Mouse (Mus musculus): ENCODE measurements around the gene Adat1. TPM values are rescaled to one million over a fixed set of nuclear protein-coding genes. Genes with fewer than 3 reads are reported as not detected.

The Adat1 gene
- polyA plus RNA-seq, 1 experiment from 2014 or later, result 7.5 TPM

DNA sequence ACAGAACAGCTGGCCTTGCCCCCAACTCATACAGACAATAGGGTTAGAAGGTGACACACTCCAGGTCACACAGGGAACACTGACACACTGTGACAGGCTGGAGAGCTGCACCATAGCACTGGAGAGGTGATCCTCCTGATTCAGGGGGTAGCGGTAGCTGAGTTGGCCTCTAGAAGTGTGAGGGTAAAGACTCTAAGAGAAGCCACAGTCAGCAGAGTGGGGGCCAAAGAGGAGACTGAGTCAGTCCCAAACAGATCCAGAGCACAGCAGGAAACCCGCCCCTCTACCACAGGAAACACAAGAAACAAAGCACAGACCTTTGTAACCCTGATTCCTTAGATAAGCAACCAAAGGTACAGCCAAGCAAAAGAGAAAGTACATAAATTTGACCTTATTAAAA lies 15.8 kb downstream of the Adat1 start:
- 79% methylated on average over 2 of the region's 2 CpGs for WGBS
- no peak overlapping the region for H3K9ac ChIP-seq (ENCODE audit: low read length)
- H3K36me3 ChIP-seq (ENCODE audit: control insufficient read depth, insufficient read depth, low read length), result peaks cover 23% of the 10 kb centered on the region
- no peak overlapping the region for H3K4me3 ChIP-seq (ENCODE audit: low read length)
- no peaks in the 10 kb centered on the region for H3K27me3 ChIP-seq (ENCODE audit: control insufficient read depth, insufficient read depth, low read depth, low read length)
- no peak overlapping the region for H3K27ac ChIP-seq (ENCODE audit: low read length)
- H3K4me1 ChIP-seq (replicated peaks; ENCODE audit: control insufficient read depth, insufficient read depth, low read length), result no peaks in the 10 kb centered on the region
- H3K9me3 ChIP-seq (ENCODE audit: control insufficient read depth, low read length), result no peaks in the 10 kb centered on the region
- ATAC-seq (ENCODE audit: low read depth), result no peak
- no peak overlapping the region for H3K4me2 ChIP-seq (ENCODE audit: low read depth, low read length)

DNA sequence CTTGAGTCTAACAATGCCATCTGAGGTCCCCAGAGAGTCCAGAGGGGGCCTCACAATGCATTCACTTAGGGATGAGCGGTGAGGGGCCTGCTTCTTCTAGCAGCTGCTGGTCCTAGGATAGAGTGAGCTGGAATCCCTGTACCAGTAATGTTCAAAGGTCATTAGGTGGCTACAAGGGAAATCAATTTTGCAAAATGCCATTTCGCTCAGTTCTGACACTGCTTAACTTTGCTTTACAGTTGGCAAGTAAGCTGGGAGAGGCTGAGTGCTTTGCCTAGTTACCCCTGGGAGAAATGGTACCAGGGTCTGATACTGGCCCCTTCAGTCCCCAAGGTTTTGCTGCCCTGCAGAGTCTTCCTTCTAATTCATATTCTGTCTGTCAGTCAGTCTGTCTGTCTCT lies 16.4 kb downstream of the Adat1 start:
- no peak overlapping the region for H3K4me2 ChIP-seq (ENCODE audit: low read depth, low read length)
- 96% methylated on average over 2 of the region's 2 CpGs for WGBS
- H3K4me1 ChIP-seq (replicated peaks; ENCODE audit: control insufficient read depth, insufficient read depth, low read length), result no peaks in the 10 kb centered on the region

GRCm38 (mm10) chr8:111974138-111974537 lies 18.0 kb downstream of the Adat1 start:
- H3K4me1 ChIP-seq (replicated peaks; ENCODE audit: control insufficient read depth, insufficient read depth, low read length), result no peaks in the 10 kb centered on the region
- H3K9ac ChIP-seq (ENCODE audit: low read length), result no peak overlapping the region
- H3K4me2 ChIP-seq (ENCODE audit: low read depth, low read length), result no peak overlapping the region
- ATAC-seq (ENCODE audit: low read depth), result no peak
- WGBS, result 93% methylated on average over 12 of the region's 12 CpGs
- H3K27ac ChIP-seq (ENCODE audit: low read length), result no peak overlapping the region
- peaks cover 22% of the 10 kb centered on the region for H3K36me3 ChIP-seq (ENCODE audit: control insufficient read depth, insufficient read depth, low read length)
- no peak overlapping the region for H3K4me3 ChIP-seq (ENCODE audit: low read length)
- H3K9me3 ChIP-seq (ENCODE audit: control insufficient read depth, low read length), result no peaks in the 10 kb centered on the region
- no peaks in the 10 kb centered on the region for H3K27me3 ChIP-seq (ENCODE audit: control insufficient read depth, insufficient read depth, low read depth, low read length)

More for the DNA sequence above, 16.4 kb downstream of the Adat1 start:
- Histone ChIP-seq H3K36me3 (ENCODE audit: control insufficient read depth, insufficient read depth, low read length) (peaks cover 23% of the 10 kb centered on the region), H3K4me3 (ENCODE audit: low read length) (no peak overlapping the region), H3K27ac (ENCODE audit: low read length) (no peak overlapping the region), H3K27me3 (ENCODE audit: control insufficient read depth, insufficient read depth, low read depth, low read length) (no peaks in the 10 kb centered on the region), H3K9ac (ENCODE audit: low read length) (no peak overlapping the region), H3K9me3 (ENCODE audit: control insufficient read depth, low read length) (no peaks in the 10 kb centered on the region)
- no peak for ATAC-seq (ENCODE audit: low read depth)

- Histone ChIP-seq H3K27ac (ENCODE audit: low read length) (no peak overlapping the region), H3K36me3 (ENCODE audit: control insufficient read depth, insufficient read depth, low read length) (peaks cover 4% of the 10 kb centered on the region), H3K4me1 (replicated peaks; ENCODE audit: control insufficient read depth, insufficient read depth, low read length) (no peaks in the 10 kb centered on the region), H3K4me3 (ENCODE audit: low read length) (no peak overlapping the region), H3K9ac (ENCODE audit: low read length) (no peak overlapping the region), H3K4me2 (ENCODE audit: low read depth, low read length) (no peak overlapping the region), H3K27me3 (ENCODE audit: control insufficient read depth, insufficient read depth, low read depth, low read length) (no peaks in the 10 kb centered on the region), H3K9me3 (ENCODE audit: control insufficient read depth, low read length) (no peaks in the 10 kb centered on the region)
- 50% methylated on average over 5 of the region's 5 CpGs for WGBS
- no peak for ATAC-seq (ENCODE audit: low read depth)
These were observed 23.1 kb downstream of the Adat1 start for GRCm38 (mm10) chr8:111968991-111969390.

GRCm38 (mm10) chr8:111968541-111968940 lies 23.6 kb downstream of the Adat1 start:
- Histone ChIP-seq H3K27me3 (ENCODE audit: control insufficient read depth, insufficient read depth, low read depth, low read length) (no peaks in the 10 kb centered on the region), H3K9me3 (ENCODE audit: control insufficient read depth, low read length) (no peaks in the 10 kb centered on the region), H3K4me3 (ENCODE audit: low read length) (no peak overlapping the region), H3K4me2 (ENCODE audit: low read depth, low read length) (no peak overlapping the region), H3K27ac (ENCODE audit: low read length) (no peak overlapping the region), H3K9ac (ENCODE audit: low read length) (no peak overlapping the region), H3K4me1 (replicated peaks; ENCODE audit: control insufficient read depth, insufficient read depth, low read length) (no peaks in the 10 kb centered on the region), H3K36me3 (ENCODE audit: control insufficient read depth, insufficient read depth, low read length) (0 out of 2 replicates have a peak, but pooled peaks cover 3% of the 10 kb centered on the region)
- ATAC-seq (ENCODE audit: low read depth), result no peak
- 85% methylated on average over 10 of the region's 10 CpGs for WGBS

- no peaks in the 10 kb centered on the region for H3K9me3 ChIP-seq (ENCODE audit: control insufficient read depth, low read length)
- H3K27me3 ChIP-seq (ENCODE audit: control insufficient read depth, insufficient read depth, low read depth, low read length), result no peaks in the 10 kb centered on the region
- WGBS, result 79% methylated on average over 5 of the region's 5 CpGs
- no peak overlapping the region for H3K9ac ChIP-seq (ENCODE audit: low read length)
- H3K4me3 ChIP-seq (ENCODE audit: low read length), result no peak overlapping the region
- no peak for ATAC-seq (ENCODE audit: low read depth)
- no peak overlapping the region for H3K27ac ChIP-seq (ENCODE audit: low read length)
- H3K4me1 ChIP-seq (replicated peaks; ENCODE audit: control insufficient read depth, insufficient read depth, low read length), result no peaks in the 10 kb centered on the region
- H3K4me2 ChIP-seq (ENCODE audit: low read depth, low read length), result no peak overlapping the region
- no peaks in the 10 kb centered on the region for H3K36me3 ChIP-seq (ENCODE audit: control insufficient read depth, insufficient read depth, low read length)
These were observed 24.7 kb downstream of the Adat1 start for GRCm38 (mm10) chr8:111967246-111967870.

DNA sequence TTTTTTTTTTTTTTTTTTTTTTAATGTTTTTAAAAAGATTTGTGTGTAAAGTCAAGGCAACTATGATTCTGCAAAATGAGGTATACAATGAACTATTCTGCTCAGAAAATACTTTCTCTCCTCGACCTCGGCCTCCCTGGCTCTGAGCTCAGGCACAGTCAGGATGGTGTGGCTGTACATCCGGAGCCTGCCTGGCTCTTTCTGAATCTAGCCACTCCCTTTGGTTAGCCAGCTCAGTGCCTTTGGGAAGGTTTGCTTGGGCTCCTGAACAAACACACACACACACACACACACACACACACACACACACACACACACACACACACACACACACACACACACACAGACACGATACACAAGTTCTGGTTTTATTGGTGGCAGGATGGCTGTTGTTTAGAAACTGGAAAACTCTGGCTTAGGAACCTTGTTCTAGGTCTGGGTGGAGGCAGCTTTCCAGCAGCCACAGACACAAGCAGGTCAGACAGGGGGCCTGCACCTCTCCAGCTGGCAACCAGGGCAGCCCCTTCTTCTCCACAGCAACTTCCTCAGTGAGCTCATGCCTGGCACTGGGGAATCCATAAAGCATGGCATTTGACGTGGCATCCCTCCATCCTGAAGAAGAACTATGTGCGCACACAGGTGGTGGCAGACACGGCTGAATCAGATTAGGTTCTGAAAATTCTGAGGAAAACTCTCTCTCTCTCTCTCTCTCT lies 27.1 kb downstream of the Adat1 start:
- H3K27me3 ChIP-seq (ENCODE audit: control insufficient read depth, insufficient read depth, low read depth, low read length), result no peaks in the 10 kb centered on the region
- no peak overlapping the region for H3K9ac ChIP-seq (ENCODE audit: low read length)
- H3K36me3 ChIP-seq (ENCODE audit: control insufficient read depth, insufficient read depth, low read length), result no peaks in the 10 kb centered on the region
- WGBS, result 64% methylated on average over 7 of the region's 7 CpGs
- no peak for ATAC-seq (ENCODE audit: low read depth)
- H3K4me2 ChIP-seq (ENCODE audit: low read depth, low read length), result no peak overlapping the region
- no peaks in the 10 kb centered on the region for H3K4me1 ChIP-seq (replicated peaks; ENCODE audit: control insufficient read depth, insufficient read depth, low read length)
- H3K27ac ChIP-seq (ENCODE audit: low read length), result no peak overlapping the region
- H3K4me3 ChIP-seq (ENCODE audit: low read length), result no peak overlapping the region
- no peaks in the 10 kb centered on the region for H3K9me3 ChIP-seq (ENCODE audit: control insufficient read depth, low read length)

DNA sequence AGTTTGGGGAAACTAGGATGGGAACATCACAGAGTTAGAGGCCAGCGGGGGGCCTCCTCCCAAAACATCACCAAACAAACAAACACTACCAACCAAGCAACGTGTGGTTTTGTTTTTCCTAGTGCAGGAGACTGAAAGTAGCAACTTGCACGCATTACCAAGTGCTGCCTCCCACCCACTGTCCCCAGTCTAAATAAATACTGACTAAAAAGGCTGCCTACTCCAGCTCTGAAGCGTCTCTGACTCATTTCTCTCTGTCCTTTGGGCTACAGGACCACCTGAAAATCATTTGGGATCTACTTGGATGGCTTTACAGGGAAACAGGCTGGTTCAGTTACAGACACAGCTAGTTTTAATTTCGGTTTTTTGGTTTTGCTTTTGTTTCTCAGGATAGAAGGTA lies 27.8 kb downstream of the Adat1 start:
- Histone ChIP-seq H3K4me1 (replicated peaks; ENCODE audit: control insufficient read depth, insufficient read depth, low read length) (no peaks in the 10 kb centered on the region), H3K27me3 (ENCODE audit: control insufficient read depth, insufficient read depth, low read depth, low read length) (no peaks in the 10 kb centered on the region), H3K9ac (ENCODE audit: low read length) (no peak overlapping the region), H3K9me3 (ENCODE audit: control insufficient read depth, low read length) (no peaks in the 10 kb centered on the region), H3K36me3 (ENCODE audit: control insufficient read depth, insufficient read depth, low read length) (no peaks in the 10 kb centered on the region), H3K27ac (ENCODE audit: low read length) (no peak overlapping the region), H3K4me3 (ENCODE audit: low read length) (no peak overlapping the region), H3K4me2 (ENCODE audit: low read depth, low read length) (no peak overlapping the region)
- 32% methylated on average over 5 of the region's 5 CpGs for WGBS
- ATAC-seq (ENCODE audit: low read depth), result no peak

DNA sequence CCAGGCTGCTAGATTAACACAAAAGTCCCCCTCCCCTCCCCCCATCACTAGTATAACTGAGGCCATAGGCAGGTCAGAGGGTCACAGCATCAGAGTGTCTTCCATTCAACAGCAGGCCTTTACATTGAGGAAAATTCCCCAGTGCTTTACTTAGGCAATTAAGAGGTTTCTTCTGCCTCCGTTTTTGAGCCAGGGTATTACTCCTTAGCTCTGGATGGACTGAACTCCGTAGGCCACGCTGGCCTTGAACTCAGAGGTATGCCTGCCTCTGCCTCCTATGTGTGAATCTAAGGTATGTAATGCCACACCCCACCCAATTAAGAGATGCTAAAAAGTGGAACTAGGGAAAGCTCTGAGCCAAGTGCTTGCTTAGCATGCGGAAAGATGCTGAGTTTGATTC lies 28.6 kb downstream of the Adat1 start:
- Histone ChIP-seq H3K27me3 (ENCODE audit: control insufficient read depth, insufficient read depth, low read depth, low read length) (no peaks in the 10 kb centered on the region), H3K9me3 (ENCODE audit: control insufficient read depth, low read length) (no peaks in the 10 kb centered on the region), H3K27ac (ENCODE audit: low read length) (no peak overlapping the region), H3K36me3 (ENCODE audit: control insufficient read depth, insufficient read depth, low read length) (no peaks in the 10 kb centered on the region), H3K4me3 (ENCODE audit: low read length) (no peak overlapping the region), H3K9ac (ENCODE audit: low read length) (no peak overlapping the region), H3K4me1 (replicated peaks; ENCODE audit: control insufficient read depth, insufficient read depth, low read length) (no peaks in the 10 kb centered on the region), H3K4me2 (ENCODE audit: low read depth, low read length) (no peak overlapping the region)
- 92% methylated on average over 4 of the region's 4 CpGs for WGBS
- no peak for ATAC-seq (ENCODE audit: low read depth)
